Mouse (Mus musculus) liver, adult 2 months (tissue): Measurements from ENCODE around the gene Cdcp2. TPM values are rescaled to one million over a fixed set of nuclear protein-coding genes. Genes with fewer than 3 reads are reported as not detected.

ENCODE experiments used
- DNase-seq: peaks from one replicate; pipeline ENCODE4 v3.0.0-alpha.2; 2011; ENCODE audit warnings: low read depth, low spot score; ENCODE audit errors: extremely low read depth
- H3K27ac ChIP-seq: fragments of 200-500 bp; replicated peaks from 2 replicates; pipeline ENCODE4 v1.5.1; 2012; ENCODE audit warnings: low read depth, mild to moderate bottlenecking, control low read depth, inconsistent platforms, low read length; ENCODE audit not compliant: insufficient read depth
- H3K27me3 ChIP-seq: fragments of 200-500 bp; 2 replicates; pipeline ENCODE4 v1.6.1; 2012; ENCODE audit warnings: mild to moderate bottlenecking, moderate library complexity, low read length, inconsistent platforms; ENCODE audit not compliant: control insufficient read depth, insufficient read depth
- H3K36me3 ChIP-seq: fragments of 200-500 bp; 2 replicates; pipeline ENCODE4 v1.6.1; 2012; ENCODE audit warnings: low read length, inconsistent platforms; ENCODE audit not compliant: control insufficient read depth, insufficient read depth
- H3K4me1 ChIP-seq: fragments of 200-500 bp; 2 replicates; pipeline ENCODE4 v1.6.1; 2011; ENCODE audit warnings: low read length; ENCODE audit not compliant: control insufficient read depth, insufficient read depth
- H3K4me3 ChIP-seq: fragments of 200-500 bp; 2 replicates; pipeline ENCODE4 v1.5.1; 2011; ENCODE audit warnings: low read depth, mild to moderate bottlenecking, control low read depth, low read length, moderate library complexity; ENCODE audit not compliant: insufficient read depth
- H3K79me2 ChIP-seq: fragments of 200-500 bp; 2 replicates; pipeline ENCODE4 v1.6.1; 2012; ENCODE audit warnings: inconsistent platforms, mild to moderate bottlenecking, low read length, moderate library complexity; ENCODE audit not compliant: control insufficient read depth, insufficient read depth
- H3K9ac ChIP-seq: fragments of 200-500 bp; 2 replicates; pipeline ENCODE4 v1.6.1; 2012; ENCODE audit warnings: low read depth, mild to moderate bottlenecking, control low read depth, inconsistent platforms, low read length
- CTCF ChIP-seq: fragments of 200-500 bp; IDR thresholded peaks from 2 replicates; pipeline ENCODE4 v1.5.1; 2011; ENCODE audit warnings: low read depth, low read length, control low read depth
- POLR2A ChIP-seq: fragments of 200-500 bp; IDR thresholded peaks from 2 replicates; pipeline ENCODE4 v1.6.1; 2011; ENCODE audit warnings: low read length, control low read depth; ENCODE audit not compliant: insufficient read depth; ENCODE audit errors: extremely low read depth
- WGBS: fragments of 180-500 bp; shearing (Covaris S2); methylation state at CpG from one replicate; pipeline ENCODE4 v1.1.7; 2018; 5-methylcytosine and 5-hydroxymethylcytosine counted together
- polyA plus RNA-seq: library from polyadenylated mRNA; depleted of rRNA; stranded (reverse); fragments of >200 nt; gene quantifications from 2 replicates; pipeline ENCODE4 v1.2.3, GENCODE M21; 2012
- total RNA-seq: library from RNA; depleted of rRNA; stranded (reverse); fragments of >200 nt; gene quantifications from 2 replicates; pipeline ENCODE4 v1.2.3, GENCODE M21; 2014

The Cdcp2 gene
- total and polyA plus RNA-seq, 2 experiments: not detected

- no peaks in the 10 kb centered on the region for H3K4me1 ChIP-seq
- TF ChIP-seq POLR2A (no peak), CTCF (no peak)
- no peak overlapping the region for H3K4me3 ChIP-seq
- H3K36me3 ChIP-seq: peaks cover 20% of the 10 kb centered on the region
- no peak for DNase-seq
- H3K9ac ChIP-seq: no peak overlapping the region
- 77% methylated on average over 5 of the region's 5 CpGs for WGBS
- no peak overlapping the region for H3K27ac ChIP-seq
- no peaks in the 10 kb centered on the region for H3K27me3 ChIP-seq
- no peaks in the 10 kb centered on the region for H3K79me2 ChIP-seq
Measured at GRCm38 (mm10) chr4:107058346-107058745, 38.3 kb upstream of the Cdcp2 start.

- TF ChIP-seq CTCF: no peak
- TF ChIP-seq POLR2A: no peak
- peaks cover 20% of the 10 kb centered on the region for H3K36me3 ChIP-seq
Measured at GRCm38 (mm10) chr4:107058781-107059180, 37.9 kb upstream of the Cdcp2 start.

GRCm38 (mm10) chr4:107061560-107061959, 35.1 kb upstream of the Cdcp2 start:
- H3K36me3 ChIP-seq: peaks cover 19% of the 10 kb centered on the region
- 94% methylated on average over 4 of the region's 4 CpGs for WGBS

More at GRCm38 (mm10) chr4:107058781-107059180, 37.9 kb upstream of the Cdcp2 start:
- no peaks in the 10 kb centered on the region for H3K79me2 ChIP-seq
- 82% methylated on average over 6 of the region's 6 CpGs for WGBS
- no peak overlapping the region for H3K9ac ChIP-seq
- H3K4me1 ChIP-seq: no peaks in the 10 kb centered on the region
- H3K4me3 ChIP-seq: no peak overlapping the region
- no peak overlapping the region for H3K27ac ChIP-seq
- DNase-seq: no peak
- no peaks in the 10 kb centered on the region for H3K27me3 ChIP-seq

GRCm38 (mm10) chr4:107063214-107063613, 33.5 kb upstream of the Cdcp2 start:
- H3K79me2 ChIP-seq: peaks cover 5% of the 10 kb centered on the region; the same call in 1 of the 2 replicates
- H3K27ac ChIP-seq: no peak overlapping the region
- no peak overlapping the region for H3K9ac ChIP-seq
- WGBS: 83% methylated on average over 3 of the region's 3 CpGs
- H3K27me3 ChIP-seq: no peaks in the 10 kb centered on the region
- TF ChIP-seq POLR2A (no peak), CTCF (no peak)
- H3K36me3 ChIP-seq: peaks cover 16% of the 10 kb centered on the region
- no peak for DNase-seq
- peaks cover 5% of the 10 kb centered on the region; the same call in 1 of the 2 replicates for H3K4me1 ChIP-seq
- H3K4me3 ChIP-seq: no peak overlapping the region

More at GRCm38 (mm10) chr4:107061560-107061959, 35.1 kb upstream of the Cdcp2 start:
- DNase-seq: no peak
- TF ChIP-seq POLR2A: no peak
- no peak for TF ChIP-seq CTCF
- H3K4me1 ChIP-seq: peaks cover 5% of the 10 kb centered on the region; the same call in 1 of the 2 replicates
- H3K9ac ChIP-seq: no peak overlapping the region
- no peaks in the 10 kb centered on the region for H3K27me3 ChIP-seq
- no peak overlapping the region for H3K27ac ChIP-seq
- peaks cover 5% of the 10 kb centered on the region; the same call in 1 of the 2 replicates for H3K79me2 ChIP-seq
- H3K4me3 ChIP-seq: no peak overlapping the region

DNA sequence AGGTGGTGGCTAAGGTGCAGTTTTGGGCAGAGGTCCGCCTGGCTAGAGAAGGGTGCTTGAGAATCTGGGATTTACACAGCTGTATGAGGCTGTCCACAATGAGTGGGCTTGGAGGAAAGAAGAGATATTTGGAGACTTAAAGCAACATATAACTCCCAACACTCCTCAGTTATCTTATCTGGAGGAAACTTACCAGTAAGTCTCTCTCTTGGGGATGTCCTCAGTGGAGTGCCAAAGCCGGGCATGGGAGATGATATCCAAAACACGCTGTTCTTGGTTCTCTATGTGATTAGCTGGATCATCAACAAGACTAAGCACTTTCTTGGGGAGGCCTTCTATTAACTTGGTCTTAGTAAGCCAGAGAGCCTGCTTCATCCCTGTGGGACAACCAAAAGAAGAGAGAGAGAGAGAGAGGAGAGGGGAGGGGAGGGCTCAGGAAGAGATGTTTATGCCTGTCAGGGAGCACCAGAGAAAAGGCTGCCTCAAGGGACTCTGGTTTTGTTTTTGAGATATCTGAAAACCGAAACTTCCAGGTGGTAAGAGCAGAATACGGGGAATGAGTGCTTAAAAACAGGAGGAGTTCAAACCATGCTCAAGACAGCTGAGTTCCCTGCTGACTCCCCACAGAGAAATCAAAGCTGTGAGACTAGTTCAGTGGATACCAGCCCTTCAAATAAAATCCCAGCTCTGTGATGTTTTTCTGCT, 32.1 kb upstream of the Cdcp2 start:
- H3K4me1 ChIP-seq: peaks cover 5% of the 10 kb centered on the region; the same call in 1 of the 2 replicates
- no peak for DNase-seq
- WGBS: 90% methylated on average over 5 of the region's 5 CpGs

More for the DNA sequence above, 32.1 kb upstream of the Cdcp2 start:
- peaks cover 5% of the 10 kb centered on the region; the same call in 1 of the 2 replicates for H3K79me2 ChIP-seq
- no peaks in the 10 kb centered on the region for H3K27me3 ChIP-seq
- no peak overlapping the region for H3K9ac ChIP-seq
- H3K4me3 ChIP-seq: no peak overlapping the region
- H3K36me3 ChIP-seq: peaks cover 14% of the 10 kb centered on the region
- no peak for TF ChIP-seq CTCF
- no peak for TF ChIP-seq POLR2A
- H3K27ac ChIP-seq: no peak overlapping the region
